Mouse (Mus musculus) layer of hippocampus, adult 11-12 months (tissue): Measurements from ENCODE around the gene Gm7075.
A peak's percentile ranks its signal among the peaks of the same experiment; 100 is the strongest.
"Not testable (repeated sequence)": the region's sequence is repeated elsewhere in the genome, so short reads cannot be mapped to it uniquely, and the experiment has no call there.

Experiments
- DNase-seq: peaks from one replicate; pipeline ENCODE4 v3.0.0; 2022; ENCODE audit warnings: low spot score

Gm7075 gene

DNA sequence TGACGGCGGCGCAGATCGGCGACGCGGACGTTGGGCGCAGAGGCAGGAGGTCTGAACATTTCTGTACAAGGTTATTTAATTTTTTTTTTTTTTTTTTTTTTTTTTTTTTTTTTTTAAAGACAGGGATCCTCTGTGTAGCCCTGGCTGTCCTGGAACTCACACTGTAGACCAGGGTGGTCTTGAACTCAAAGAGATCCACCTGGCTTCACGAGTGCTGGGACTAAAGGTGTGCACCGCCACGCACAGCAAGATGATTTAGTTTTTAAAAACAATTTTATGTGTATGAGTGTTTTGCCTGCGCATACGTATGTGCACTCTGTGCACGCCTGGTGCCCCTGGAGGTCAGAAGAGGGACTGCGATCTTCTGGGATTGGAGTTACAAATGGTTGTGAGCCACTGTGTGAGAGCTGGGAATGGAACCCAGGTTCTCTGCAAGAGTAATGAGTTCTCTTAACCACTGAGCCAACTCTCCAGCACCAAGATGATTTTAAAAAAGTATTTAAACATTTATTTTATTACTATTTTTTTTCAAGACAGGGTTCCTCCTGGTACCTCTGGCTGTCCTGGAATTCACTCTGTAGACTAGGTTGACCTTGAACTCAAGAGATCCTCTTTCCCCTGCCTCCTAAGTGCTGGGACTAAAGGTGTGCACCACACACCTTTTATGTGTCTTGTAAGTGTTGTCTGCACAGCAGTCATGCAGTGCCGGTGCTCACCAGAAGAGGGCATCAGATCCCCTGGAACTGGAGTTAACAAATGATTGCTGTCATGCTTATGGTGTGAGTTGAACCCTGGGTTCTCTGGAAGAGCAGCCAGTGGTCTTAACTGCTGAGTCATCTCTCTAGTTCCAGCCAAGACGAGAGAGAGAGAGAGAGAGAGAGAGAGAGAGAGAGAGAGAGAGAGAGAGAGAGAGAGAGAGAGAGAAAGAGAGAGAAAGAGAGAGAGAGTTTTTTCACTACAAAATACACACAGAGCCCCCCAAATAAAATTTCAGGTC lies at the start of gene Gm7075:
Gm7075 (minus strand) TSS at position 51 of the 997 bp plus-strand sequence.
- peak; percentile 29 for DNase-seq

DNA sequence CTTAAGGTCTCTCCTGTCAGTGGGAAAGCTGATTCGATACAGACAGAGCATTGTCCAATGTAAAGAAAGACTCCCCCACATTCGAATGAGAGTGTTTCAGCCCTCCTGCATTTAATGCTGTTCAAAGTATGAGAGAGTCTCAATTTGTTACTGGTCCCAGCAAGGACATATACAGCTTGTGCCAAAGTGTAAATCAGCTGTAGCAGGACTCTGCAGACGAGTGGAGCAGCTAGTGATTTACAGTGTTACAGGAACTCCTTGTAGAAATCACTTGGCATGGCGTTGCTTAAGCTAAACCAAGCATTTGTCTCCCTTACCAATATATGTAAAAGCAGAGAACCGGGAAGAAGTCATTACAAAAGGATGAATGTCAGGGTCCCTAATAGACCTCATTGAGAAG lies 39.3 kb upstream of the Gm7075 start:
- DNase-seq: no peak

DNA sequence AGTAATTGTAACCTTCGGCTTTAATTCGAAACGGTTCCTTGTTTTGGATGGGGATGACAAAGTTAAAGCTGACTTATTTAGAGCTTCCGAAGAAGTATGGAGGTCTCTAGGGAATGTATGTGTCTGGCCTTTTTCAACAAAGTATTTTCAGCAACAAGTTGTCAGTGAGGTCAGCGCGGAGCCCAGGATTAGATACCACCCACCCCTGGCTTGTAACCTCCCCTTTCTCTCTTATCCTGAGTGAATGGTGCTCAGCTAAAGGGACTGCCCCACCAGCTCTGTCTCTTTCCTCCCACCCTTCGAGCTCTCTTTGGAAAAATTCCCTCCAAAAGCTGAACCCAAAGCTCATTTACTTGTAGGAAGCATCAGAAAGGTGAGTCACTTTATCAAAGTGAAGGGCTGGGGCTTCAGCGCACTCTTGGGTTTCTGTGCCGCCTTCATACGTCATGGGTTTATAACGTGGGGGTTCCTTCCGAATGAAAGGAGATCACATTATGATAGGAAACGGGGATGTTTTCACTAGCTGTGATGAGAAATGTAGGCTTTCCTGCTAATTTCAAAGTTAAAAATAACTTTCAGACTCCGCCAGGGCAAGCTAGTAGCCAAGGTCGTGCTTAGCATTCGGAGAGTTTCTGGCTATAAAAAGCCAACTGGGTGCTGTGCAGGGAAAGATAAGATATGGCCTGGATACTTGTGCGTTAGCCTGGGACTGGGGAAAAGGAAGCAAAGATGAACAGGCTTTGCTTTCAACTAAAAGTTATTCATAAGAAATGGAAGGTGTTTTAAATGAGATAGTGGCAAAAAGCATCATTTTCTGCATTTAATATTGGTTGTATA lies 35.9 kb upstream of the Gm7075 start:
- DNase-seq: no peak

DNA sequence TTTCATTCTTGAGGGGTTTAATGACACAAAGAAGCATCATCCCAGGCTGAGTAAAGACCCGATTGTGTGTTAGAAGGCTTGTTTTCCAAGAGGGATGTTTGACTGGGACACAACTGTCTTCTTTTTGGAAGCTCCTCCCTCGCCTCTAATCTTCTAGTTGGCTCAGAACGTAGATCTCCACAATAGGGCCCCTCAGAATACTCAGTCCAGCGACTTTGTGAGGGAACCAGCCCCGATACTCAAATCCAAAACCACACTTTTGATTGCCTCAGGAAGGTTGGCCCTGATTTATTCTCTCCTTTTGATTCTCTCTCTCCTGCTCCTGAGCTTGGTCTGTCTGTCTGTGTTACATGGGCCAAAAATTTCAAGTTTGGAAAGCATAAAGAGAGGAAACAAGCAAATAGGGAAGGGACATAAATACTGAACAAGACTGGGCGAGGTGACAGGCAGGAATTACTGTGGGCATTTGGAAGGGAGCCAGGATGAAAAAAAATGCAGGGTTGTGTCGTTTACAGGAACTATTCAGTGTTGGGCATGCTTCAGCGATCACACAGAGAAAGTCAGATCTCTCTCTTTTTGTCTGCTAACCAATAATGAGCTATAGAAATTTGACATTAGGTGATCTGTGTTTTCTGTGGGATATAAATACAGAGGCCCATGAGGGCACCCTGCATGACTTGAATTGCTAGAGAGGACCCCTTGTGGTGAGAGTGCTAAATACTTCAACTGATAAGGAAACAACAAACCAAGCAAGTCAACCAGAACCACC lies 33.7 kb upstream of the Gm7075 start:
- no peak for DNase-seq

DNA sequence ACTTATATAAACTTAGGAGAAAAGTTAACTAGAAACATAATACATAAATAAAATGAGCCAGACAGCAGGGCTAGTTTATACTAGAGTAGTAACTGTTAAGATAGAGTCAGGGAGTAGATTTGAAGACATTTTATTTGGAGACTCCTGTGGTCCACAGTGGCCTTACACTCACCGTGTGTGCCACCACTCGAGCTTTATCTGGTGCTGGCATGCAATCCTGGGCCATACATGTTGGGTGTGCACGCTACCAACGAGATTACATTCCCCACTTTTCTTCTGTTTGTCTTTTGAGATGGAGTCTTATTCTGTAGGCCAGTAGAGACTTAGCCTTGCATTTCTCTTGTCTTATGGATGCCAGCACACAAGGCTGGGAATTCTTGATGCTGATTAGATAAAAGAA lies 32.3 kb upstream of the Gm7075 start:
- DNase-seq: no peak

DNA sequence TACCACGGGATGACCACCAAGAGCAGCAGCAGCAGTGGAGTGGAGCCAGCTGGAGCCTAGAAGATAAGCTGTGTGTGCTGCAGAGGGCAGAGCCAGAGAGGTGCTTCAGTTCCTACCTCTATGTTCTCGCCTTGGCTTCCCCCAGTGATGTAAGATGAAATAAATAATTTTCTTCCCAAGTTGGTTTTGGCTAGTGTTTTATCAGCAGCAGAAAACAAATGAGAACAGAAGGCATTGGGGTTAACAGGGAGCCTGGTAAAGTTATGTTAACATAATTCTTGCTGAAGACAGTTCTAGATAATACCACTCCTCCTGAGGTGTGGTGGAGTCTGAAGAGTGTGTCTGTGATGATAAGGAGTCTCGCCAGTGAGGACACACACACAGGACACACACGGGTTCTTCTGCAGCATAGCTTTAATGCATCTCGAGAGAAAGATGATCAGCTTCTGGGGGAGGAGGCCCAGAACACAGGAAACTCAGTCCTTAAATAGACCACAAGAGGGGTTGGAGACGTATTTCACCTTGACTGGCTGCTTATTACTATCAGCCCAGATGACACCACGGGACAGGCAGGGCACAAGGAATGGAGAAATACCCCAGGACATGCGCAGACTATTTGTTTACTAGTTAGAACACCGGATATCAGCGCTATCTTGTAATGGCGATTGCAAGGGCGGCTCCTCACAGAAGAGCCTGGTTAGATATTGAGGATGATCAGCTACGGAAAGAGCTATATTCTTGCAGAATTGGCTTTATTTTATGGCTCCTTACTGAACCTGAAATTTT lies 23.2 kb upstream of the Gm7075 start:
- not testable (repeated sequence) for DNase-seq

DNA sequence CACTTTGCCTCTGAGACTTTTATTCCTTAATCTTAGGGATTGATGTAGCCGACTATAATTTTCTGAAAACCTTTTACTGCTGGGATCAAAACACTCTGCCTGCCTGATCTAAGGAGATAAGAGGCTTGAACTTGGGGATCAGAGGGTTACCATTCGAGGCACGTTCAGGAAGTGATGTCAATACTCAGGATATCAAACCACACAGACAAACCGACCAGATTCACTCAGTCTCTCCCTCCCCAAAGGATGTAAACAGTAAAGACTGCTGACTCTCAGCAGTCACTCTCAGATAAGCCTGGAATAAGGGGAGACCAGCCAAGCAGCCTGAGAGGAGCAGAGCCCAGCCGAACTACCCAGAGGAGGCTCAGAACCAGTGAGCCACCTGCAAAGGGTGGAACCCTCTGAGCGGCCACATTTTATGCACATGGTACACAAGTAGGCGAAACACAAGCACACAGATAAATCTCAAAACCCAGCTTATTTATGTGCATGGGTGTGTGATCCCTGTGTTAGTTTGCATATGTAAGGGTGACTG lies 18.2 kb upstream of the Gm7075 start:
- no peak for DNase-seq

DNA sequence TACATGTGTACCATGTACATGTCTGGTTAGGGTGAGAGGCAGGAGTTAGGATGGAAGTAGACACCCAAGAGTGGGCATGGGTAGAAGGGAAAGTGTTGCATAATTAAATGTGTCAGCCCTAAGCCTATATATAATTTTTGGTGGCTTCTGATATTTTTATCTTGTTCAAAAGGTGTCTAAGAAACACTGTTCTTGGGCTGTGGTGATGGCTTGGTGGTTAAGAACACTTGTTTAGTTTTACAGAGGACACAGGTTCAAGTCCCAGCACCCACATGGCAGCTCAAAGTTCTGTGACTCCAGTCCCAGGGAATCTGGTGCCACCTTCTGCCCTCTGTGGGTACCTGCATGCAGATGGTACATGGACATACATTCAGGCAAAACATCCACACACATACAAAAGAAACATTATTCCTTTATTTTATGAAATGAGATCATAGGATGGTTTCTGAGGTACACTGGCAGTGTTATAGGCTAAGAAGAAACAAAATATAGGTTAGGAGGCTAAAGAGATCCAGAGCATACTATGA lies 17.2 kb upstream of the Gm7075 start:
- no peak for DNase-seq

DNA sequence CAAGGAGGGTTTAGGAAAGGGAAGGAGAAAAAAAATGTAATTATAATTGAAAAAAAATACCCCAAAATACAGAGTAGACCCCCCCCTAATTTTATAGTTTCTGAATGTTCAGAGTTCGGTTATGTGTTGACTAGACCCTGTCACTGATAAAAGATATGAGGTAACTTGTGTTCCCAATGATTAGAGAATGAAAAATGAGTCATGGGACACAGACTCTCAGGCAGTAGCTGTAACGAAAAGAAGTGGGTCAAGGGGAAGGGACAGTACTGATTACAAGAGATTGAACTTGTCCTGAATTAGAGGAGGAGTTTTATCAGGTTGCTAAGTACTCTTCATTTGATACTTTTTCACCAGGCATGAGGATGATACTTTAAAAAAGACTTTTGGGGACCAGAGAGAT lies 11.3 kb upstream of the Gm7075 start:
- DNase-seq: no peak

DNA sequence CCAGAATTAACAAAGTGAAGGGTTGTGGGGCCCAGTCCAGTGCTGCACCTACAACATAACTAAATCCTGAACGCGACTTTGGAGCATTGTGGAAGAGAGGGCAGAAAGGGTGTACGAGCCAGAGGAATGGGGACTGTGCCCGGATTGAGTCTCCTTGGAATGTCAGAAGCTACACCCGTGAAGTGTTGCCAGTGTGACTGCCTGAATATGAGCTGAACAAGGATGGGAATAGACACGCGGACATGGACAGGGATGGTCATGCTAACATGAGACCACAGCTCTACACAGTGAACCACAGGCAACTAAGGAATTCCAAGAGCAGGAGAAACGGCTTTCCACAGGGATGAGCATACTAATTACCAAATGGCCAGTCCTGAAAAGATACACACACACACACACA lies 10.5 kb upstream of the Gm7075 start:
- no peak for DNase-seq

DNA sequence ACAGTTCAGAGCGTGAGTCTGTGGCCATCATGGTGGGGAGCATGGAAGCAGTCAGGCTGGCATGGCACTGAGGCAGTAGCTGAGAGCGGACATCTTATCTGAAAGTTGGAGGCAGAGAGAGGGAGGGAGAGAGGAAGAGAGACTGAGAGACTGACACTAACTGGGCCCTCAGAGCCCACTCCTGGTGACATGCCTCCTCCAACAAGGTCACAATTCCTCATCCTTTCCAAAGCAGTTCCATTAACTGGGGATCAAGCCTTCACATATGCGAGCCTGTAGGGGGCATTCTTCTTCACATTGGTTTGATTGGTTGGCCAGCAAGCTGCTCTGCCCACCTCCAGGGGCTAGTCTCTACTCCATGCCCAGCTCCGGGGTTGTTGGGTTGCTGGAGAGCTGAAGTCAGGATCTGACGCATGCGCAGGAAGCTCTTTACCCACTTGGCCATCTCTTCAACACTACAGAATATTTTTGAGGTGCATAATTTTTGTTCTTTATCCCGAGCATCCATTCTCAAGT lies 9.7 kb upstream of the Gm7075 start:
- no peak for DNase-seq

DNA sequence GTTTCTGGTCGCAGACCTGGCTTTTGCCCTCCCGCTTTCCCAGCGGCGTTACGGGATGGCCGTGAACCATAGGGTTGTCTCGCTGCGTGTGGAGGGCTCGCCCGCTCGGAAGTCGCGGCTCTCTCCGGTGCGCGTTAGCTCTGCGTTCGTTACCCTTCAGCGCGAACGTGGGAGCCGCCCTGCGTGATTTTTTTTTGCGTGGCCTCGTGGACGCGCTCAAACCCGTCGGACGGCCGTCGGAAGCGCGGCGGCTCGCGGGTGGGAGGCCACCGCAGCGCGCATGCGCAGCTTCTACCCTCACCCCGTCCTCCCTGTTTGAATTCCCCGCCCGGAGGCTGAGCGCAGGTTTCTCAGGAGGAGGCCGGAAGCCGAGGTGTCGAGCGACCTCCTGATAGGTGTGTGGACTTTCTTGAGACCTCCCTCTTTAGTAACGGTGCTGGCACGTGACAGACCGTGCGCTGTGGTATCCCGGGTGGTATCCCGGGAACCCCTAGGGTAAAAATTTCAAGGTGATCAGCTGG lies 8.3 kb upstream of the Gm7075 start, which contains the start of gene Ctnna3:
Ctnna3 (plus strand) TSS at position 314 of the 521 bp plus-strand sequence.
- DNase-seq: peak; percentile 89

DNA sequence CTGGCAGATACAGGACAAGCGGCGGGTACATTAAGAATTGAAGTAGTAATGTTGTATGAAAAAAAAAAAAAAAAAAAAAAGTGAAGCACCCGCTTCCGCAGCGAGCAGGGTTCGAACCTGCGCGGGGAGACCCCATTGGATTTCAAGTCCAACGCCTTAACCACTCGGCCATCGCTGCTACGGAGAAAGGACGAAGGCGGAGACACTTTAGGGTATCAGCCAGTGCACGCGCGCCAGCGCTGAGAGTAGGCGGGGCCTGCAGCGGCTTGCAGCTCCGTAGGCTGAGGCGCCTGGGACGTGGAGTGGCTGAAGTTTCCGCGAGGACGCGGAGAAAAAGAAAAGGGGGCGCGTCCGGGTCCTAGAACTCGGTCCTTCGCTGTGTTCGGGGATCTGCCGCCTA lies 7.8 kb upstream of the Gm7075 start:
- DNase-seq: peak; percentile 99

DNA sequence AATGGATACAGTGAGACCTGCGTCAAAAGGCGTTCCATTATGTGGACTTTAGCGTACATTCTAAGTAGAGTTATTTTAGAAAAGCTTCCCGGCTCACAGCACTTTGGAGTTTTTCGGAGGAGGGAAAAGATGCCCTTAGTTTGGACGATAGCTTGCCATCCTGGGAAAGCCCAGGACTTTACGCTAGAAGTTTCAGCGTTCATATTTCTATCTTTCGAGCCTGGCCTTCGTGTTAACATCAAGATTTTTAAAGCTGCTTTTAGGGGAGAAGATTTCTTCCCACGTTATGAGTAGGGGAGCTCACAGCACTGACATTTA lies 7.4 kb upstream of the Gm7075 start:
- no peak for DNase-seq

DNA sequence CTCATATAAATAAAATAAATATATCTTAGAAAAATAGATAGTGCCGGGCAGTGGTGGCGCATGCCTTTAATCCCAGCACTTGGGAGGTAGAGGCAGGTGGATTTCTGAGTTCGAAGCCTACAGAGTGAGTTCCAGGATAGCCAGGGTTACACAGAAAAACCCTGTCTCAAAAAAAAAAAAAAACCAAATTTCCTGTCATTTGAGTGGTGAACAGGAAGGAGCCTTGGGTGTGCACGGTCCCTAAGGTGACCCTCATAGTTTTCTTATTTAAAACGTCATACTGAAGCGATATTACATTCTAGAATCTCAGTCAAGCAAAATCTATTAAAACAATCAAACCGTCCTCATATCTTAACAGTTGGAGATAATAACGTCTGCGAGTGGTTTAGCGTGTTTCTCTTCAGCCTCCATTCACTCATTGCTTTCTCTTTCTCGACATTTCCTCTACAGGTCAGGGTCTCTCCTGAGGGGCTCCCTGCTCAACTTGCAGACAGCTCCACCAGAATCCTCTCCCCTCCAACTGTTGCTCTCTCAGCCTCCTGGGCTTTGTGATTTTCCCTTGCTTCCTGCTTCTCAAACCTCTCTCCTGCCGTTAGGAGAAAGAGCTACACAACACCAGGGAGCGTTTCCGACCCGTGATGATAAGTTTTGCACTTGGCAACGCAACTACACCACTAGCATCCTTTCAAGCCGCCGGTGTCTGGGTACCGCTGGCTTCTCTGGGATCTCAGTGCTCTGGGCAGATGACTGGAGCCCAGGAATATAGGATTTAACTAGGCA lies 6.8 kb upstream of the Gm7075 start:
- DNase-seq: peak; percentile 27

DNA sequence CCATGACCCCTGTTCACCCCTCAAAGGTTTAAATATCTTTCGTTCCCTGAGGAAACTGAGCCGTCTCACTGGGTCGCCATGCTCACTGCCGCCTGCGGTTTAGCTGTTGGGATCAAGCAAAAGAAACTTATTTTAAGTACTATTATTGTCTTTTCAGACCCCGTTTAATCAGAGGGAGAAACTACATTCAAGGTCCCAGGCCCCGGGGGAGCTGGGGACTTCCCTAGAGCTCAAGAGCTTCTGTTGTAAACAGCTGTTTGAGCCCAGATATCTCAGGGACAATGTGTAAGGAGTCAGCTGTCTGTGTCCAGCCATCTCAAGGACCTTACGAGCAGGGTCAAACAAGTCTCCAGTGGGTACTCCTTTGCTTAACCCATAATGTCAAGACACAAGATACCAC lies 5.6 kb upstream of the Gm7075 start:
- DNase-seq: no peak

DNA sequence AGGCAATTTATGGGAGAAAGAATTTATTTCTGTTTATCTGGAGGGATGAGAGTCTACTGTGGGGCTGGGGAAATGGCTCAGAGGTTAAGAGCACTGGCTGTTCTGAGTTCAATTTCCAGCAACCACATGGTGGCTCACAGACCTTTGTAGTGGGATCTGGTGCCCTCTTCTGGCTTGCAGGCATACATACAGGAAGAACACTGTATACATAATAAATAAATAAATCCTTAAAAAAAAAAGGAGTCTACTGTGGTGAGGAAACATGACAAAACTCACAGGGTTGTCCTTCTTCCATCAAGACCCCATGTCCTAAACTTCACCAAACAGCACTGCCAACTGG lies 2.9 kb upstream of the Gm7075 start:
- DNase-seq: no peak

DNA sequence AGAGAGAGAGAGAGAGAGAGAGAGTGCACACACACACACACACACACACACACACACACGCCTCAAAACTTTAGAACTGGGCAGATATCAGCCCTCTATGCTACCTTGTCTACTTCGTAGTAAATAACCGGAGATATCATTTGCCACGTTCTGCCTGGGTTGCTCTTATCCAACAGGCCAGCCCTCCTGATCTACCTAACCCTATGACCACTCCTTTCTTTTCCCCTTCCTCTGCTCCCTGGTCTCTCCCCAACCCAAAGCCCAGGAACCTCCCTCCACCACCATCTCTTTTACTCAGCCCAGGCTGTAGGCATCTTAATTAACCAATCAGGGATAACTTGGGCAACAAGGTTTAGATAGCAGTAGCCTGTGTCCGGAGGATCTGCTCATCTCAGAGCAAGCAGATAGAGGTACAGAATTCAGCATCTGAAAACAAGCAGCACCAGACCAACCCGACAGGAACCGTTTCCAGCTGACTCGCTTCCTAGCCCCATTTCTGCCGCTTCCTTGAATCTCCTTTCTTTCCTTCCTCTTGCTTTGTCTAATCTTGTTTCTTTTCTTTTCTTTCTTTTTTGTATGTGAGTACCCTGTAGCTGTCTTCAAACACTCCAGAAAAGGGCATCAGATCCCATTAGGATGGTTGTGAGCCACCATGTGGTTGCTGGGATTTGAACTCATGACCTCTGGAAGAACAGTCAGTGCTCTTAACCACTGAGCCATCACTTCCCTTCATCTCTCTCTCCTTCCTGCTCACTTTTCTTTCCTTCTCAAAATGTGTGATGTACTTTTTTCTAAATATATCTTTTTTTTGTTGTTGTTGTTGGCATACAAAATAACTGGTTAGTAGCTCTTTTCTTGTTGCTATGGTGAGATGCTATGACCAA lies 2.2 kb upstream of the Gm7075 start:
- DNase-seq: no peak

DNA sequence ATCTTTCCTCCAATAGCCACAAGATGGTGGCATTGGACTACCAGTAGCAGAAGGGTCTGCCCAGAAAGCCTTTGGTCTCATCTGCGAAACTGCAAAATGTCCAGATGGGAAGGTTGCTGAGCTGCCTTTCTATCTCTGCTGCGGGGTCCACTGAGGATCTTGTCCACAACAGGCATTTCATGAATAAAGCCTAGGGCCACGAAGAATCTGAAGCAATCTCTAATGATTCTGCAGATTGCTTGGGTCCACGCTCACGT lies 1.1 kb upstream of the Gm7075 start:
- no peak for DNase-seq
